Mouse (Mus musculus): Measurements from ENCODE around the gene Arhgef19.

- no peak for TF ChIP-seq CTCF (conservative IDR thresholded peaks at IDR 0.05; ENCODE audit: insufficient read depth, insufficient read length, low read depth, low read length)
- TF ChIP-seq POLR2A (IDR thresholded peaks at IDR 0.05; ENCODE audit: low read depth, low read length): no peak
These were observed 48.3 kb downstream of the Arhgef19 start for GRCm38 (mm10) chr4:141287518-141288004.

Measured in kidney, adult 2 months (tissue).